Mouse (Mus musculus) erythroblast, embryonic 14.5 days (primary cell): ENCODE measurements around the gene Muc15.

Experiments used
- GATA1 ChIP-seq: IDR thresholded peaks from 2 replicates; pipeline ENCODE4 v1.6.1; 2012; ENCODE audit warnings: low read length, inconsistent platforms, mixed read lengths
- TAL1 ChIP-seq: IDR thresholded peaks from 3 replicates; pipeline ENCODE4 v1.6.1; 2012; ENCODE audit warnings: low read length, inconsistent platforms, mixed read lengths

- TF ChIP-seq GATA1 = no peak
- TF ChIP-seq TAL1 = no peak
Measured at GRCm38 (mm10) chr2:110726106-110726505, 5.0 kb downstream of the Muc15 start.
